Mouse (Mus musculus) layer of hippocampus, postnatal 25 days (tissue): ENCODE data around the gene Gnl3. TPM values are rescaled to one million over a fixed set of nuclear protein-coding genes. Genes with fewer than 3 reads are reported as not detected.

Experiments used
- DNase-seq, 2 experiments: peaks; one replicate each; pipeline ENCODE4 v3.0.0; 2022; ENCODE audit warnings: mixed read lengths in 2 of 2, low spot score in 1 of 2; ENCODE audit errors: extremely low spot score in 1 of 2
- total RNA-seq, 2 experiments: library from RNA; stranded (reverse); gene quantifications; 2 replicates each; pipeline ENCODE4 v1.2.3; 2021

Gnl3 gene
- 10 to 100 TPM; 36.0 to 57.6 TPM for total RNA-seq

GRCm38 (mm10) chr14:31018860-31019291 is at the start of gene Gnl3, which contains the start of gene Pbrm1:
Gnl3 (minus strand) TSS chr14:31019152.
Pbrm1 (plus strand) TSS chr14:31019138.
- peak; percentile 91 to 94 for DNase-seq

GRCm38 (mm10) chr14:31062277-31062676 is 43.3 kb upstream of the Gnl3 start:
- DNase-seq = no peak

GRCm38 (mm10) chr14:31045817-31046216 is 26.9 kb upstream of the Gnl3 start:
- no peak for DNase-seq

GRCm38 (mm10) chr14:31045296-31045695 is 26.3 kb upstream of the Gnl3 start:
- DNase-seq = no peak

GRCm38 (mm10) chr14:31025785-31026184 is 6.8 kb upstream of the Gnl3 start:
- DNase-seq = no peak

GRCm38 (mm10) chr14:31022579-31022978 is 3.6 kb upstream of the Gnl3 start:
- no peak for DNase-seq

GRCm38 (mm10) chr14:31019331-31020205 is 616 bp upstream of the Gnl3 start:
- DNase-seq = peak in 1 of 2 experiments; percentile 27

- no peak for DNase-seq
Observed at GRCm38 (mm10) chr14:31017854-31018253, 1.1 kb downstream of the Gnl3 start.

GRCm38 (mm10) chr14:31016063-31016462 is 2.9 kb downstream of the Gnl3 start:
- no peak for DNase-seq

GRCm38 (mm10) chr14:31013928-31014327 is 5.0 kb downstream of the Gnl3 start:
- DNase-seq = no peak

- DNase-seq = no peak
Observed at GRCm38 (mm10) chr14:31011588-31011987, 7.4 kb downstream of the Gnl3 start.

- DNase-seq = no peak
Observed at GRCm38 (mm10) chr14:31006779-31007178, 12.2 kb downstream of the Gnl3 start.

- no peak for DNase-seq
Observed at GRCm38 (mm10) chr14:31004527-31004926, 14.4 kb downstream of the Gnl3 start.

- DNase-seq = peak; percentile 75 to 91
Observed at GRCm38 (mm10) chr14:31001307-31002205, 17.4 kb downstream of the Gnl3 start, which contains the start of the genes Glt8d1 and Spcs1. Glt8d1 (plus strand) TSS chr14:31001400. Spcs1 (minus strand) TSS chr14:31001672.

- no peak for DNase-seq
Observed at GRCm38 (mm10) chr14:31000816-31001306, 18.1 kb downstream of the Gnl3 start.

GRCm38 (mm10) chr14:31000356-31000755 is 18.6 kb downstream of the Gnl3 start:
- no peak for DNase-seq

- no peak for DNase-seq
Observed at GRCm38 (mm10) chr14:30996417-30996816, 22.5 kb downstream of the Gnl3 start.

- DNase-seq = no peak
Observed at GRCm38 (mm10) chr14:30976222-30976621, 42.7 kb downstream of the Gnl3 start.

GRCm38 (mm10) chr14:30974204-30974603 is 44.7 kb downstream of the Gnl3 start:
- no peak for DNase-seq
